Mouse (Mus musculus): ENCODE measurements around the gene Ap4m1. TPM values are rescaled to one million over a fixed set of nuclear protein-coding genes. Genes with fewer than 3 reads are reported as not detected.

The Ap4m1 gene
- polyA plus RNA-seq (2015; fragmentation: Nextera tagmentation; extraction: Ambion mirVana), result 4.8 and 5.5 TPM in 2 replicates

- TF ChIP-seq CTCF (IDR thresholded peaks at IDR 0.05; ENCODE audit: low read depth), result peak; percentile 53
- H3K9me3 ChIP-seq (ENCODE audit: control insufficient read depth), result no peaks in the 10 kb centered on the region
- WGBS, result under 1% methylated on average over 54 of the region's 54 CpGs
- H3K9ac ChIP-seq (ENCODE audit: low read depth, low read length), result peak within 1 kb of the TSS; percentile 71
- H3K27me3 ChIP-seq (replicated peaks; ENCODE audit: control insufficient read depth, insufficient read depth, low read length), result no peaks in the 10 kb centered on the region
- peak; percentile 86 for ATAC-seq
- peaks cover 46% of the 10 kb centered on the region for H3K36me3 ChIP-seq (ENCODE audit: control insufficient read depth, insufficient read depth)
- H3K4me2 ChIP-seq (replicated peaks; ENCODE audit: low read depth), result peak within 1 kb of the TSS; percentile 99
- peak within 1 kb of the TSS; percentile 84 for H3K27ac ChIP-seq (ENCODE audit: low read depth, low read length)
- H3K4me3 ChIP-seq (ENCODE audit: low read depth, low read length), result peak within 1 kb of the TSS; percentile 67
- H3K4me1 ChIP-seq (replicated peaks; ENCODE audit: control insufficient read depth, insufficient read depth, low read length), result 0 out of 2 replicates have a peak, but pooled peaks cover 10% of the 10 kb centered on the region
Observed at GRCm38 (mm10) chr5:138171695-138172491, at the start of gene Ap4m1, which contains the start of gene Mcm7. Ap4m1 (plus strand) TSS chr5:138172002. Mcm7 (minus strand) TSS chr5:138172422.

DNA sequence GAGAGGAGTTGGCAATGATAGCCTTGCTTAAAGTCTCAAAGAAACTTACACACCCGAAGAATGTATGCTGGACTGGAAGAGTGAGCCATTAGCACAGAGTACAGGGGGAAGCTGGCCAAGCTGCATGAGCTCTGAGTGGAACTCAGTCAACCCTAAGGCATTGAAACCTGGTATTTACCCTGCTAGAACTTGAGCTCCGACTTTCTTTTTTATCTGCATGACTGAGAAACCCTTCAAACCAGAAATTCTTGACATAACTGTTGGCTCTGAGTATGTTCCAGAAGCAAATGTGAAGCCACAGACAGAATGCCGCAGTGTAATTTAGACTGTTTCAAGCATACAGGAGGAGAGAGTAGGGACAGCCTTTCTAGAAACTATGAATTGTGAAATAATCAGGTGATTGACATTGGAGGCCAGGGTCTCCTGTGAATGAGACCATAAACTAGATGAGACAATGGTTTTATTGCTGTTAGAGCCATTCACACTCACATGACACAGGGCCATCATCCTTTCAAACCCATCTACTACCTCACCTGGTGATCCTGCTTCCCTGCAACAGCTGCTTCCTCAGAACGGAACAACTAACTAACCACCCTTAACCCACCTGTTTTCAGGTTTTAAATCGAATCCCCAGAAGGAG lies 39.3 kb upstream of the Ap4m1 start:
- peak overlapping the region; percentile 35; the same call in 1 of the 2 replicates for H3K27ac ChIP-seq (ENCODE audit: low read depth, low read length)
- peaks cover 57% of the 10 kb centered on the region for H3K36me3 ChIP-seq (ENCODE audit: control insufficient read depth, insufficient read depth)
- H3K4me3 ChIP-seq (ENCODE audit: low read depth, low read length), result no peak overlapping the region
- 63% methylated on average over 5 of the region's 5 CpGs for WGBS
- H3K27me3 ChIP-seq (replicated peaks; ENCODE audit: control insufficient read depth, insufficient read depth, low read length), result no peaks in the 10 kb centered on the region
- TF ChIP-seq CTCF (IDR thresholded peaks at IDR 0.05; ENCODE audit: low read depth), result no peak
- no peak overlapping the region for H3K9ac ChIP-seq (ENCODE audit: low read depth, low read length)
- H3K9me3 ChIP-seq (ENCODE audit: control insufficient read depth), result no peaks in the 10 kb centered on the region
- ATAC-seq, result peak; percentile 56
- no peak overlapping the region for H3K4me2 ChIP-seq (replicated peaks; ENCODE audit: low read depth)
- no peaks in the 10 kb centered on the region for H3K4me1 ChIP-seq (replicated peaks; ENCODE audit: control insufficient read depth, insufficient read depth, low read length)

DNA sequence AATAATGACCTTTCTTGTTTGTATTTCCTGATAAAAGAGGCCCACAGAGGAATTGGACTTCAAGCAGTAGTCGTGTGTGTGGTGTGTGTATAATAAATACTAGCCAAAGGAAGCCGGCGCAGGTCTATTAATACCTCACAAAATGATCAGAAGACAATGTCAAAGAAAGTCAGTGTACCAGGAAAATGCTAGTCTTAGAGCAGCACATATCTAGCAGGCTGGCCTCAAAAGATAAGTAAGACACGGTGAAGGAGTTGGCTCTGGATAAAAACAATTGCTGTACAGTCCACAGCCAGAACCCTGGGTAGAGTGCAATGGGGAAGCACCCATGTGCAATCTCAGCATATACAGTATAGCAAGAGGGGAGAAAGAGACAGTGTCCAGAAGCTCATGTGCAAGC lies 34.5 kb upstream of the Ap4m1 start:
- H3K4me1 ChIP-seq (replicated peaks; ENCODE audit: control insufficient read depth, insufficient read depth, low read length), result no peaks in the 10 kb centered on the region
- no peaks in the 10 kb centered on the region for H3K27me3 ChIP-seq (replicated peaks; ENCODE audit: control insufficient read depth, insufficient read depth, low read length)
- no peak overlapping the region for H3K9ac ChIP-seq (ENCODE audit: low read depth, low read length)
- TF ChIP-seq CTCF (IDR thresholded peaks at IDR 0.05; ENCODE audit: low read depth), result no peak
- ATAC-seq, result peak; percentile 42
- H3K4me2 ChIP-seq (replicated peaks; ENCODE audit: low read depth), result no peak overlapping the region
- WGBS, result 22% methylated on average over 4 of the region's 4 CpGs
- H3K27ac ChIP-seq (ENCODE audit: low read depth, low read length), result peak overlapping the region; percentile 57; the same call in 1 of the 2 replicates
- no peaks in the 10 kb centered on the region for H3K9me3 ChIP-seq (ENCODE audit: control insufficient read depth)
- H3K4me3 ChIP-seq (ENCODE audit: low read depth, low read length), result no peak overlapping the region
- peaks cover 23% of the 10 kb centered on the region for H3K36me3 ChIP-seq (ENCODE audit: control insufficient read depth, insufficient read depth)

- Histone ChIP-seq H3K9ac (ENCODE audit: low read depth, low read length) (no peak overlapping the region), H3K36me3 (ENCODE audit: control insufficient read depth, insufficient read depth) (peaks cover 18% of the 10 kb centered on the region), H3K4me2 (replicated peaks; ENCODE audit: low read depth) (no peak overlapping the region), H3K4me3 (ENCODE audit: low read depth, low read length) (no peak overlapping the region), H3K9me3 (ENCODE audit: control insufficient read depth) (no peaks in the 10 kb centered on the region), H3K27ac (ENCODE audit: low read depth, low read length) (no peak overlapping the region), H3K27me3 (replicated peaks; ENCODE audit: control insufficient read depth, insufficient read depth, low read length) (no peaks in the 10 kb centered on the region), H3K4me1 (replicated peaks; ENCODE audit: control insufficient read depth, insufficient read depth, low read length) (no peaks in the 10 kb centered on the region)
- peak; percentile 55; the same call in 1 of the 2 replicates for ATAC-seq
- WGBS, result 57% methylated on average over 8 of the region's 8 CpGs
- peak; percentile 80 for TF ChIP-seq CTCF (IDR thresholded peaks at IDR 0.05; ENCODE audit: low read depth)
Observed at GRCm38 (mm10) chr5:138137935-138138549, 33.8 kb upstream of the Ap4m1 start.

DNA sequence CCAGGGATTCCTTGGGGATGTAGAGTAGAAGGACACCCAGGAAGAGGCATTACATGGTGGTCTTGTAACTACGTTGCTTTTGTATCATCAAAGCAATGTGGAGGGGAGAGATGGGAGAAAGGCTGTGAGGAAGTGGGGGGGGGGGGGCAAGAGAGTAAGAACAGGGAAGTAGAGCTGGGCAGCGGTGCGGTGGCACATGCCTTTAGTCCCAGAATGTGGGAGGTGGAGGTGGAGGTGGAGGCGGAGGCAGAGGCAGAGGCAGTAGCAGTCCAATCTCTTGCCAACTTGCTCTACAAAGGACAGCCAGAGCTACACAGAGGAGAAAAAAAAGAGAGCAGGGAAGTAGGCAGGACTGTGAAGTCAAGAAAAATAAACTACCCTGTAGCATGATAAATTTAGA lies 33.2 kb upstream of the Ap4m1 start:
- Histone ChIP-seq H3K4me1 (replicated peaks; ENCODE audit: control insufficient read depth, insufficient read depth, low read length) (no peaks in the 10 kb centered on the region), H3K9ac (ENCODE audit: low read depth, low read length) (no peak overlapping the region), H3K4me3 (ENCODE audit: low read depth, low read length) (no peak overlapping the region), H3K4me2 (replicated peaks; ENCODE audit: low read depth) (no peak overlapping the region), H3K9me3 (ENCODE audit: control insufficient read depth) (no peaks in the 10 kb centered on the region), H3K27me3 (replicated peaks; ENCODE audit: control insufficient read depth, insufficient read depth, low read length) (no peaks in the 10 kb centered on the region), H3K27ac (ENCODE audit: low read depth, low read length) (no peak overlapping the region), H3K36me3 (ENCODE audit: control insufficient read depth, insufficient read depth) (peaks cover 18% of the 10 kb centered on the region)
- no peak for ATAC-seq
- no peak for TF ChIP-seq CTCF (IDR thresholded peaks at IDR 0.05; ENCODE audit: low read depth)
- 70% methylated on average over 4 of the region's 4 CpGs for WGBS

DNA sequence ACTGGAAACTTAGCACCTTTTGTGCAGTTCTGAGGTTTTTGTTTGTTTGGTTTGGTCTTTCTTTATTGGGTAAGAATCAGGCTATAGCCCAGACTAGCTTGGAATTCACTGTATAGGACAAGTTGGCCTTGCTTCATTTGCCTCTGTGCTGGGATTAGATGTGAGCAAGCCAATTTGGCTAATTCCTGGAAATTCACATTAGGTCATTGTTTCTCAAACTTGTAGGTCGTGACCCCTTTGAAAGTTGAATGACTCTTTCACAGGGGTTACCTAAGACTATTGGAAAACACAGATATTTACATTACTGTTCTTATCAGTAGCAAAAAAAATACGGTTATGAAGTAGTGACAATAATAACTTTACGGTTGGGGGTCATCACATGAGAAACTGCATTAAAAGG lies 17.4 kb upstream of the Ap4m1 start:
- no peaks in the 10 kb centered on the region for H3K9me3 ChIP-seq (ENCODE audit: control insufficient read depth)
- H3K27me3 ChIP-seq (replicated peaks; ENCODE audit: control insufficient read depth, insufficient read depth, low read length), result no peaks in the 10 kb centered on the region
- peak overlapping the region; percentile 73 for H3K4me2 ChIP-seq (replicated peaks; ENCODE audit: low read depth)
- no peaks in the 10 kb centered on the region for H3K4me1 ChIP-seq (replicated peaks; ENCODE audit: control insufficient read depth, insufficient read depth, low read length)
- peak overlapping the region; percentile 77 for H3K4me3 ChIP-seq (ENCODE audit: low read depth, low read length)
- H3K36me3 ChIP-seq (ENCODE audit: control insufficient read depth, insufficient read depth), result peaks cover 22% of the 10 kb centered on the region
- WGBS, result 51% methylated on average over 3 of the region's 3 CpGs
- H3K27ac ChIP-seq (ENCODE audit: low read depth, low read length), result no peak overlapping the region
- H3K9ac ChIP-seq (ENCODE audit: low read depth, low read length), result 0 out of 2 replicates have a peak overlapping the region, but pooled peaks have one; percentile 88
- no peak for ATAC-seq
- no peak for TF ChIP-seq CTCF (IDR thresholded peaks at IDR 0.05; ENCODE audit: low read depth)
